Mouse (Mus musculus) MEL (cell line): Measurements from ENCODE around the gene Slco2a1. TPM values are rescaled to one million over a fixed set of nuclear protein-coding genes. Genes with fewer than 3 reads are reported as not detected.

Source experiments
- DNase-seq: peaks from one replicate; pipeline ENCODE4 v3.0.0; 2011; ENCODE audit warnings: low read depth, low spot score
- H3K27ac ChIP-seq: 2 replicates; pipeline ENCODE4 v1.5.1; 2012; ENCODE audit warnings: low read depth, mild to moderate bottlenecking, control low read depth, low read length, moderate library complexity; ENCODE audit not compliant: control insufficient read depth
- H3K27me3 ChIP-seq, 2 experiments: fragments of 150-350 bp in 1 of 2; sonication (generic) in 1 of 2; 2 replicates each; pipeline ENCODE4 v1.6.1; 2012; ENCODE audit warnings: low read length in 2 of 2, mild to moderate bottlenecking in 2 of 2, improper control_type of control experiment in 1 of 2, moderate library complexity in 1 of 2; ENCODE audit not compliant: insufficient read depth in 2 of 2, control insufficient read depth in 1 of 2
- H3K36me3 ChIP-seq, 2 experiments: 2 replicates each; pipeline ENCODE4 v1.6.1; 2012 to 2014; ENCODE audit warnings: low read length in 2 of 2, improper control_type of control experiment in 1 of 2, inconsistent platforms in 1 of 2, mild to moderate bottlenecking in 1 of 2; ENCODE audit not compliant: insufficient read depth in 2 of 2, control insufficient read depth in 1 of 2
- H3K4me1 ChIP-seq, 2 experiments: fragments of 150-350 bp in 1 of 2; sonication (generic) in 1 of 2; 2 replicates each; pipeline ENCODE4 v1.6.1; 2012; ENCODE audit warnings: low read length in 2 of 2, improper control_type of control experiment in 1 of 2, mild to moderate bottlenecking in 1 of 2; ENCODE audit not compliant: insufficient read depth in 2 of 2, control insufficient read depth in 1 of 2
- H3K4me3 ChIP-seq, 2 experiments: fragments of 150-350 bp in 1 of 2; sonication (generic) in 1 of 2; 2 replicates each; pipeline ENCODE4 v1.5.1; 2012; ENCODE audit warnings: low read depth in 2 of 2, low read length in 2 of 2, mild to moderate bottlenecking in 2 of 2, moderate library complexity in 2 of 2, control low read depth in 1 of 2, improper control_type of control experiment in 1 of 2; ENCODE audit not compliant: control insufficient read depth in 1 of 2, insufficient read depth in 1 of 2
- H3K79me2 ChIP-seq: 2 replicates; pipeline ENCODE4 v1.6.1; 2012; ENCODE audit warnings: mild to moderate bottlenecking, low read length, moderate library complexity; ENCODE audit not compliant: control insufficient read depth, poor library complexity, insufficient read depth
- H3K9ac ChIP-seq: 2 replicates; pipeline ENCODE4 v1.6.1; 2012; ENCODE audit warnings: low read depth, mild to moderate bottlenecking, control low read depth, low read length, moderate library complexity; ENCODE audit not compliant: control insufficient read depth, poor library complexity, severe bottlenecking
- H3K9me3 ChIP-seq: fragments of 150-350 bp; sonication (generic); replicated peaks from 2 replicates; pipeline ENCODE4 v1.6.1; 2012; ENCODE audit warnings: mild to moderate bottlenecking, low read length, improper control_type of control experiment, moderate library complexity; ENCODE audit not compliant: insufficient read depth
- BHLHE40 ChIP-seq: IDR thresholded peaks from 2 replicates; pipeline ENCODE4 v1.6.1; 2012; ENCODE audit warnings: low read depth, mild to moderate bottlenecking, inconsistent platforms, low read length, improper control_type of control experiment, borderline replicate concordance
- CTCF ChIP-seq, 3 experiments: IDR thresholded peaks in 2 of 3; conservative IDR thresholded peaks in 1 of 3; 2 replicates each; pipeline ENCODE4 v1.5.1; 2011 to 2012; ENCODE audit warnings: low read length in 3 of 3, low read depth in 2 of 3, mild to moderate bottlenecking in 2 of 3, improper control_type of control experiment in 1 of 3, inconsistent platforms in 1 of 3, mixed read lengths in 1 of 3, moderate library complexity in 1 of 3; ENCODE audit not compliant: control insufficient read depth in 1 of 3, insufficient read depth in 1 of 3, poor library complexity in 1 of 3, severe bottlenecking in 1 of 3
- E2F4 ChIP-seq: IDR thresholded peaks from 2 replicates; pipeline ENCODE4 v1.6.1; 2011; ENCODE audit warnings: low read depth, low read length, improper control_type of control experiment, borderline replicate concordance
- ELF1 ChIP-seq: IDR thresholded peaks from 2 replicates; pipeline ENCODE4 v1.6.1; 2014; ENCODE audit warnings: low read depth, mild to moderate bottlenecking, inconsistent platforms, low read length, improper control_type of control experiment, moderate library complexity
- EP300 ChIP-seq, 2 experiments: IDR thresholded peaks; 2 replicates each; pipeline ENCODE4 v1.6.1; 2011; ENCODE audit warnings: improper control_type of control experiment in 2 of 2, low read length in 2 of 2, low read depth in 1 of 2, mild to moderate bottlenecking in 1 of 2
- GABPA ChIP-seq: IDR thresholded peaks from 2 replicates; pipeline ENCODE4 v1.6.1; 2012; ENCODE audit warnings: low read depth, mild to moderate bottlenecking, inconsistent platforms, low read length, improper control_type of control experiment, moderate library complexity
- HCFC1 ChIP-seq: IDR thresholded peaks from 2 replicates; pipeline ENCODE4 v1.6.1; 2012; ENCODE audit warnings: low read depth, mild to moderate bottlenecking, inconsistent platforms, low read length, improper control_type of control experiment, moderate library complexity
- MAZ ChIP-seq: IDR thresholded peaks from 2 replicates; pipeline ENCODE4 v1.6.1; 2012; ENCODE audit warnings: low read depth, mild to moderate bottlenecking, inconsistent platforms, low read length, improper control_type of control experiment
- MEF2A ChIP-seq: IDR thresholded peaks from 2 replicates; pipeline ENCODE4 v1.6.1; 2014; ENCODE audit warnings: low read depth, mild to moderate bottlenecking, inconsistent platforms, low read length, improper control_type of control experiment; ENCODE audit not compliant: poor library complexity, insufficient replicate concordance, severe bottlenecking; ENCODE audit errors: extremely low read depth
- MXI1 ChIP-seq: IDR thresholded peaks from 2 replicates; pipeline ENCODE4 v1.6.1; 2011; ENCODE audit warnings: mild to moderate bottlenecking, low read depth, low read length, improper control_type of control experiment
- MYC ChIP-seq: IDR thresholded peaks from 2 replicates; pipeline ENCODE4 v1.6.1; 2011; ENCODE audit warnings: low read depth, mild to moderate bottlenecking, low read length, improper control_type of control experiment, moderate library complexity
- POLR2A ChIP-seq, 2 experiments: IDR thresholded peaks; 2 replicates each; pipeline ENCODE4 v1.6.1; 2011 to 2012; ENCODE audit warnings: low read length in 2 of 2, mild to moderate bottlenecking in 2 of 2, control low read depth in 1 of 2, improper control_type of control experiment in 1 of 2, low read depth in 1 of 2, moderate library complexity in 1 of 2; ENCODE audit not compliant: control insufficient read depth in 1 of 2, insufficient read depth in 1 of 2, poor library complexity in 1 of 2
- POLR2AphosphoS2 ChIP-seq: IDR thresholded peaks from 2 replicates; pipeline ENCODE4 v1.6.1; 2011; ENCODE audit warnings: low read length, improper control_type of control experiment
- SIN3A ChIP-seq: IDR thresholded peaks from 2 replicates; pipeline ENCODE4 v1.6.1; 2012; ENCODE audit warnings: low read length, improper control_type of control experiment, inconsistent platforms
- UBTF ChIP-seq: IDR thresholded peaks from 2 replicates; pipeline ENCODE4 v1.6.1; 2012; ENCODE audit warnings: low read depth, mild to moderate bottlenecking, inconsistent platforms, low read length, improper control_type of control experiment, moderate library complexity, borderline replicate concordance; ENCODE audit not compliant: insufficient read depth
- USF2 ChIP-seq, 2 experiments: IDR thresholded peaks; 2 replicates each; pipeline ENCODE4 v1.6.1; 2011 to 2012; ENCODE audit warnings: improper control_type of control experiment in 2 of 2, low read length in 2 of 2, borderline replicate concordance in 1 of 2, inconsistent platforms in 1 of 2, low read depth in 1 of 2, mild to moderate bottlenecking in 1 of 2; ENCODE audit not compliant: insufficient read depth in 1 of 2
- ZKSCAN1 ChIP-seq: IDR thresholded peaks from 2 replicates; pipeline ENCODE4 v1.6.1; 2012; ENCODE audit warnings: low read depth, mild to moderate bottlenecking, inconsistent platforms, low read length, improper control_type of control experiment, moderate library complexity
- ZMIZ1 ChIP-seq: IDR thresholded peaks from 2 replicates; pipeline ENCODE4 v1.6.1; 2012; ENCODE audit warnings: low read depth, mild to moderate bottlenecking, inconsistent platforms, low read length, improper control_type of control experiment, moderate library complexity
- ZNF384 ChIP-seq: IDR thresholded peaks from 2 replicates; pipeline ENCODE4 v1.6.1; 2012; ENCODE audit warnings: low read depth, mild to moderate bottlenecking, inconsistent platforms, low read length, improper control_type of control experiment
- polyA plus RNA-seq, 2 experiments: library from polyadenylated mRNA; stranded (reverse) in 1 of 2; unstranded in 1 of 2; fragments of >175 nt in 1 of 2; fragments of >200 nt in 1 of 2; gene quantifications; 2 replicates each; pipeline versions ENCODE4 v1.2.1 to v1.2.4; 2012; ENCODE audit warnings: low replicate concordance in 2 of 2, low read depth in 1 of 2; ENCODE audit not compliant: insufficient read length in 2 of 2, insufficient read depth in 1 of 2, missing spikeins in 1 of 2
- total RNA-seq: library from RNA; depleted of rRNA; stranded (reverse); fragments of 300-350 nt; gene quantifications from 2 replicates; pipeline ENCODE4 v1.2.3, GENCODE M21; 2012

Slco2a1 gene
- total and polyA plus RNA-seq, 3 experiments = 0.01 TPM; not detected in 2

DNA sequence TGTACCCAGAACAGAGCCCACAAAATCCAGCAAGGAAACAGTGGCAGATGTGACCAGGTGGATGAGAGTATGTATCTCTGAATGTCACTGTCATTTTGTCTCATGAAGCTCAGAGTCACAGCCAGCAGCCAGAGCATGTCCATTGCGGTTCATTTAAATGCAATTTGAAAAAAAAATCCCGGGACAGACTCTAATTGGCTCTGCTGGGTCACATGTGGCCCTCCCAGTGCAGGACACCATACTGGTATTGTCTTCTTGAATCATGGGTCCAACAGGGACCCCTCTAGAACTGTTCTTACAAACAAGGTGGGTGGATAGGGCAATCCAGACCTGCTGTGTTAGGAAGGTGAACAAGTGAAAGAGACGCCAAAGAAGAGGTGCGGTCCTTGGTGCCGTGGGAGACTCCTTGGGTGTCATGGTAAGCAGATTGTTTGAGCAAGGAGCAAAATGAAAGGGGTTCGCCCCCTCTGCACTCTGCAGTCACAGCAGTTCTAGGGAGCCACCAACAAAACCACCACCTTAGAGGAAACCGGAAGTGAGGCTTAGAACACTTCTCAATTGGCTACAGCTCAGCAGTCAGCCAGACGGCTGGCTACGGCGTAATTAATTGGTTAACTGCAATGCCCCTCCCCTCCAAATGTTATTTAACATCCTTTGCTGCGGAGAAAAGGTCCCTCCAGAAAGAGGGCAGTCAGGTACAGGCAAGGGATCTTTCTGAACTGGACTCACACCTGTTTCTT, 38.8 kb downstream of the Slco2a1 start:
- Histone ChIP-seq H3K9ac (no peak overlapping the region), H3K79me2 (no peaks in the 10 kb centered on the region), H3K36me3 (no peaks in the 10 kb centered on the region), H3K4me1 (no peaks in the 10 kb centered on the region)
- DNase-seq = no peak
- no peak for TF ChIP-seq ELF1
- TF ChIP-seq POLR2AphosphoS2 = no peak
- no peak for TF ChIP-seq MYC
- TF ChIP-seq HCFC1 = no peak
- TF ChIP-seq ZNF384 = no peak
- no peak for TF ChIP-seq SIN3A
- TF ChIP-seq POLR2A (IDR thresholded peaks at IDR 0.05; ENCODE audit: control insufficient read depth in 1 of 2, insufficient read depth in 1 of 2, low read depth in 1 of 2, low read length in 2 of 2, poor library complexity in 1 of 2) = no peak
- TF ChIP-seq EP300 (IDR thresholded peaks at IDR 0.05; ENCODE audit: low read depth in 1 of 2, low read length in 2 of 2) = no peak
- TF ChIP-seq MEF2A = no peak
- no peak for TF ChIP-seq MXI1
- TF ChIP-seq MAZ = no peak
- no peak for TF ChIP-seq USF2 (IDR thresholded peaks at IDR 0.05; ENCODE audit: borderline replicate concordance in 1 of 2, insufficient read depth in 1 of 2, low read depth in 1 of 2, low read length in 2 of 2)
- no peak for TF ChIP-seq CTCF (IDR thresholded peaks at IDR 0.05 in 2 of 3, conservative IDR thresholded peaks at IDR 0.05 in 1 of 3; ENCODE audit: control insufficient read depth in 1 of 3, insufficient read depth in 1 of 3, low read depth in 2 of 3, low read length in 3 of 3, poor library complexity in 1 of 3, severe bottlenecking in 1 of 3)
- TF ChIP-seq, all 39 proteins: peak for 0
- Histone ChIP-seq H3K27ac (no peak overlapping the region), H3K27me3 (no peaks in the 10 kb centered on the region), H3K4me3 (no peak overlapping the region), H3K9me3 (no peaks in the 10 kb centered on the region)

DNA sequence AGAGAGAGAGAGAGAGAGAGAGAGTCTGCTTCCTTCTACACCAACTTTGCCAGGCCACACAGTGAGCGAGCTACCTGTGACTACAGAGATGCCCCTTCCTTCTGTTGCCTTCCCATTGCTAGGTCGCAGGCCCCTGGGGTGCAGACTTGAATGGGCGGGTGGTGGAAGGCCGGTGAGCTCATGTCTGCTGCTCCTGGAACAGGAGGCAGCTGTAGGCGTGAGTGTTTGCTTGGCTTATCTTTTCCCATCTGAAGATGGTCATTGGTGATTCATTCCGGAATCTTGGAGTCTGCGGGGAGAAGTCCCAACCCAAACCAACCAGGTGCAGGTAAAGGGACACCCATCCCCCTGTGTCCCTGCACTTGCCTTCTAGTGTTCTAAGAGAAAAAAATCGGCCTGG, 40.5 kb downstream of the Slco2a1 start:
- no peaks in the 10 kb centered on the region for H3K36me3 ChIP-seq
- no peak for TF ChIP-seq MAZ
- TF ChIP-seq BHLHE40 = no peak
- no peak for TF ChIP-seq ZMIZ1
- no peak for TF ChIP-seq ZNF384
- no peak for TF ChIP-seq ZKSCAN1
- no peak for TF ChIP-seq GABPA
- TF ChIP-seq UBTF = no peak
- no peak for TF ChIP-seq E2F4
- TF ChIP-seq USF2 (IDR thresholded peaks at IDR 0.05; ENCODE audit: borderline replicate concordance in 1 of 2, insufficient read depth in 1 of 2, low read depth in 1 of 2, low read length in 2 of 2) = no peak
- TF ChIP-seq, all 39 proteins: peak for 0
- no peak for DNase-seq

More for the DNA sequence above, 40.5 kb downstream of the Slco2a1 start:
- H3K4me1 ChIP-seq = no peaks in the 10 kb centered on the region
- no peaks in the 10 kb centered on the region for H3K9me3 ChIP-seq
- H3K79me2 ChIP-seq = no peaks in the 10 kb centered on the region
- H3K27ac ChIP-seq = no peak overlapping the region
- H3K27me3 ChIP-seq = no peaks in the 10 kb centered on the region
- no peak overlapping the region for H3K4me3 ChIP-seq
- no peak overlapping the region for H3K9ac ChIP-seq
